Mouse (Mus musculus) forelimb bud, embryonic 11.5 days (tissue): ENCODE measurements around the gene Ifi47.
"Not testable (repeated sequence)": the region's sequence is repeated elsewhere in the genome, so short reads cannot be mapped to it uniquely, and the experiment has no call there.

Experiments used
- DNase-seq: peaks from one replicate; pipeline ENCODE4 v3.0.0-alpha.2; 2012; ENCODE audit warnings: low read depth, low spot score

Gene Ifi47

GRCm38 (mm10) chr11:49076001-49076757 lies at the start of gene Ifi47:
Gene Ifi47, plus strand, starts transcription at chr11:49076587.
- not testable (repeated sequence) for DNase-seq

GRCm38 (mm10) chr11:49050064-49050463 lies 26.3 kb upstream of the Ifi47 start:
- DNase-seq: not testable (repeated sequence)

GRCm38 (mm10) chr11:49051093-49051891 lies 25.1 kb upstream of the Ifi47 start, which contains the start of gene 9930111J21Rik2:
Gene 9930111J21Rik2, minus strand, starts transcription at chr11:49051242.
- not testable (repeated sequence) for DNase-seq

GRCm38 (mm10) chr11:49051894-49052293 lies 24.5 kb upstream of the Ifi47 start:
- not testable (repeated sequence) for DNase-seq

GRCm38 (mm10) chr11:49060061-49060460 lies 16.3 kb upstream of the Ifi47 start:
- DNase-seq: not testable (repeated sequence)

GRCm38 (mm10) chr11:49061865-49062264 lies 14.5 kb upstream of the Ifi47 start:
- not testable (repeated sequence) for DNase-seq

- DNase-seq: not testable (repeated sequence)
Measured at GRCm38 (mm10) chr11:49063713-49064469, 12.5 kb upstream of the Ifi47 start, which contains the start of gene Tgtp2. Gene Tgtp2, minus strand, starts transcription at chr11:49064206.

- no peak for DNase-seq
Measured at GRCm38 (mm10) chr11:49068358-49068757, 8.0 kb upstream of the Ifi47 start.

- DNase-seq: no peak
Measured at GRCm38 (mm10) chr11:49077012-49077411, 625 bp downstream of the Ifi47 start.

GRCm38 (mm10) chr11:49078719-49079118 lies 2.3 kb downstream of the Ifi47 start:
- no peak for DNase-seq

GRCm38 (mm10) chr11:49080636-49081035 lies 4.2 kb downstream of the Ifi47 start:
- DNase-seq: no peak

GRCm38 (mm10) chr11:49081356-49081755 lies 5.0 kb downstream of the Ifi47 start:
- DNase-seq: no peak

- DNase-seq: no peak
Measured at GRCm38 (mm10) chr11:49081886-49082285, 5.5 kb downstream of the Ifi47 start.

GRCm38 (mm10) chr11:49083146-49083545 lies 6.8 kb downstream of the Ifi47 start:
- no peak for DNase-seq

GRCm38 (mm10) chr11:49083808-49084207 lies 7.4 kb downstream of the Ifi47 start:
- no peak for DNase-seq

GRCm38 (mm10) chr11:49084385-49084784 lies 8.0 kb downstream of the Ifi47 start:
- DNase-seq: no peak

GRCm38 (mm10) chr11:49084875-49085274 lies 8.5 kb downstream of the Ifi47 start:
- DNase-seq: no peak

GRCm38 (mm10) chr11:49086858-49087361 lies 10.5 kb downstream of the Ifi47 start:
- no peak for DNase-seq

- peak; percentile 11 for DNase-seq
Measured at GRCm38 (mm10) chr11:49087830-49088616, 11.6 kb downstream of the Ifi47 start.

GRCm38 (mm10) chr11:49088990-49089652 lies 12.7 kb downstream of the Ifi47 start:
- no peak for DNase-seq
